Mouse (Mus musculus): ENCODE measurements around the gene Npas3. TPM values are rescaled to one million over a fixed set of nuclear protein-coding genes. Genes with fewer than 3 reads are reported as not detected.

The Npas3 gene
- total and polyA plus RNA-seq, 3 experiments: 0.02 to 0.64 (median 0.10) TPM

DNA sequence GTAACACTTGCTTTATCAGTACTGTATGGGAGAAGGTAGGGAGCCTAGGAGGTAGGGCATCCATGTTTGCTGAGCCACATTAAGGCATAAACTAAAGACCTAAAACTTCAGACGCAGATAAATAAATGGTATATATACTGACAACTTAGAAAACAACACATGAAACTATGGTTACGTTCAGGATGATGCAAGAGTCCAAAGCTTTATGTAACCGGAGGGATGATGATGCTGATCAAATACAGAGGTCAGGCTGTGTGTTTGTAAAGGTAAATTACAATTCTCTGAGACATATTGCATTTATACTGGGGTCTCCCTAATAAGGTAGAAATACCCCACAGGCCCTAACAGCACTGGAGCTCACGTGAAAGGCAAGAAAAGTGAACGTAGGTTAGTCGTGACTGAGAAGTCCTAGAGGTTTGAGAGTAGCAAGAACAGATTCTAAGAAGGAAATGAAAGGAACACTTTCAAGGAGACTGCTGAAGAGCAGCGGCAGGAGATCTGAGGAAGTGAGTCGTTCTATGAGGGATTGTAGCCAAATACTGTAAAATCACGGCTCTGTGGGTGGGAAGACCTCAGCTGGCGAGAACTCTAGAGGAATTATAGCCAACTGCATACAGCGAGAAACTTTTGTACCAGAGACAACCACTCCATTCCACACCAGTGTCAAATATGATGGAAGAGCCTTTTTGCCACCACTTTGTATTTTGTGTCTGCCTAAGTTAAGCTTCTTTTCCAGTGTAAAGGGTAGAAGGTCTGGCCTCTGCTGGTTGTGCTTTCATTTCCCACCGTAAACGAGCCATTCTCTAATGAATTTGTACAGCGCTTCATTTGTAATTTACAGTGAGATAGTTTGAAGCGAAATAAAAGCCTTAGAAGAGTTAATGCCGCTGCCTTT is 49.7 kb downstream of the Npas3 start:
- 62% methylated on average over 16 of the region's 16 CpGs for WGBS
- Histone ChIP-seq H3K27ac (no peak overlapping the region), H3K9ac (ENCODE audit: low read depth, low read length) (no peak overlapping the region), H3K27me3 (ENCODE audit: control insufficient read depth, insufficient read depth, low read length) (peaks cover 1% of the 10 kb centered on the region; the same call in 1 of the 2 replicates), H3K4me1 (ENCODE audit: control insufficient read depth, insufficient read depth, low read length) (no peaks in the 10 kb centered on the region; the same call in 1 of the 2 replicates), H3K4me3 (peak overlapping the region; percentile 20), H3K79me2 (replicated peaks; ENCODE audit: control insufficient read depth, insufficient read depth, low read length) (no peaks in the 10 kb centered on the region), H3K36me3 (ENCODE audit: control insufficient read depth, insufficient read depth, low read length) (no peaks in the 10 kb centered on the region)
- intact Hi-C loops (cut with DNase I): no loop called here
- DNase-seq: no peak
- TF ChIP-seq POLR2A (IDR thresholded peaks at IDR 0.05; ENCODE audit: insufficient read depth, low read depth, low read length): no peak
- no peak for TF ChIP-seq CTCF (IDR thresholded peaks at IDR 0.05)
- no peak for TF ChIP-seq EP300 (IDR thresholded peaks at IDR 0.05; ENCODE audit: insufficient read depth, low read depth, low read length)

DNA sequence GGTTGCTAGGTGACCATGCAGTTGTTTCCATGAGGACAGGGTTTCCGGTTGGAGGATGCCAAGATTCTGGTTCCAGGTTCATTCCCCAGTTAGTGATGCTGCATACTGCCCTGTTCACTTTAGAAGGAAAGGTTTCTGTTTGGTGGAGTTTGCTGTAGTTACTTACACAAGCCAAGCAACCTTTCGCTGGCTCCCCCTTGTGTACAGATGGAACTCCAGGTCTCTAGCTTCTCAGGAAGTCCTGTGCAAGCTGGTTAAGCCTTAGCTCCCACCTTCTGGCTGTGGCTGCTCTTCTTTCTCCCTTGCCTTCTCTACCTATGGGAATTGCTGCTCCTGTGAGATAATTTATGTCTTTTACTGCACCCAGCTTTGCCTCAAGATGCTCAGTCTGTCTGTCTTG is 52.5 kb downstream of the Npas3 start:
- Histone ChIP-seq H3K4me1 (ENCODE audit: control insufficient read depth, insufficient read depth, low read length) (no peaks in the 10 kb centered on the region), H3K9ac (ENCODE audit: low read depth, low read length) (no peak overlapping the region), H3K27ac (no peak overlapping the region), H3K27me3 (ENCODE audit: control insufficient read depth, insufficient read depth, low read length) (no peaks in the 10 kb centered on the region), H3K79me2 (replicated peaks; ENCODE audit: control insufficient read depth, insufficient read depth, low read length) (no peaks in the 10 kb centered on the region), H3K4me3 (no peak overlapping the region), H3K36me3 (ENCODE audit: control insufficient read depth, insufficient read depth, low read length) (no peaks in the 10 kb centered on the region)
- intact Hi-C loops (cut with DNase I): no loop called here
- no peak for DNase-seq
- whole genome bisulfite sequencing: 67% methylated on average over 2 of the region's 2 CpGs
- no peak for TF ChIP-seq POLR2A (IDR thresholded peaks at IDR 0.05; ENCODE audit: insufficient read depth, low read depth, low read length)
- TF ChIP-seq CTCF (IDR thresholded peaks at IDR 0.05): peak; percentile 53
- TF ChIP-seq EP300 (IDR thresholded peaks at IDR 0.05; ENCODE audit: insufficient read depth, low read depth, low read length): no peak

DNA sequence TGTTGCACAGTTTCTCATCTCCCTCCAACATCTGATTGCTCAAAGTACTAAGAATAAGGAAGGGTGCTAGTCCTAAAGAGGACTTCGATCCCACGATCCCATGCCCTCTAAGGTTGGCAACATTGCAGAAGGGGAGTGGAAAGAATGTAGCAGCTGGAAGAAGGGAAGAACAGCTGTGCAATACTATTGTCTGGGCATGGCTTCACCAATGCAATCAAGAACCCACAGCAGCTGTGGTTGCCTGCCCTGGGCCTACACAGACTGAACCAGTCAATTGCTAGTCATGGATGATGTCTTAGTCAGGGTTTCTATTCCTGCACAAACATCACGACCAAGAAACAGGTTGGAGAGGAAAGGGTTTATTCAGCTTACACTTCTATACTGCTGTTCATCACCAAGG is 53.7 kb downstream of the Npas3 start:
- Histone ChIP-seq H3K4me1 (ENCODE audit: control insufficient read depth, insufficient read depth, low read length) (no peaks in the 10 kb centered on the region), H3K79me2 (replicated peaks; ENCODE audit: control insufficient read depth, insufficient read depth, low read length) (no peaks in the 10 kb centered on the region), H3K36me3 (ENCODE audit: control insufficient read depth, insufficient read depth, low read length) (no peaks in the 10 kb centered on the region), H3K27ac (no peak overlapping the region), H3K4me3 (no peak overlapping the region), H3K27me3 (ENCODE audit: control insufficient read depth, insufficient read depth, low read length) (no peaks in the 10 kb centered on the region), H3K9ac (ENCODE audit: low read depth, low read length) (no peak overlapping the region)
- no peak for DNase-seq
- WGBS: 73% methylated on average over 3 of the region's 3 CpGs
- intact Hi-C loops (cut with DNase I): no loop called here
- TF ChIP-seq POLR2A (IDR thresholded peaks at IDR 0.05; ENCODE audit: insufficient read depth, low read depth, low read length) (no peak), EP300 (IDR thresholded peaks at IDR 0.05; ENCODE audit: insufficient read depth, low read depth, low read length) (no peak), CTCF (IDR thresholded peaks at IDR 0.05) (no peak)

DNA sequence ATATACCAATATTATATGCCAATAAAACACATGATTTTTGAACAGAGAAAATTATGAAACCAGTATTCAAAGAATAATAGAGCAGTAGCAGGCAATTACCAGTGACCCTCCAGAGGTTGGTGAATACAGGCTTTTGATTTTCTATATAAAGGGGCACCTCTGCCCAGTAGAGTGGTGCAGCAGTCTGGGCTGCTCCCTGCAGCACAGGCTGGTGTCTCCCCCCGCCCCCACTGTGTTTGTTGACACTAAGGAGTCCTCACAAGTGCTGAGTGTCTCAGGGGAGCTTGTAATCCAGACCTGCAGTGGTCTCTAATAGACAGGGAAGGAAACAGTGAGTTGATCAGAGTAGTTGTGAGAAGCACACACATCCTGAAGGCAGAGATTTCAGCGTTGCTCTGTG is 68.2 kb downstream of the Npas3 start:
- H3K36me3 ChIP-seq (ENCODE audit: control insufficient read depth, insufficient read depth, low read length): no peaks in the 10 kb centered on the region
- no peak overlapping the region for H3K27ac ChIP-seq
- intact Hi-C loops (cut with DNase I): no loop called here
- no peak overlapping the region for H3K4me3 ChIP-seq
- TF ChIP-seq EP300 (IDR thresholded peaks at IDR 0.05; ENCODE audit: insufficient read depth, low read depth, low read length) (no peak), POLR2A (IDR thresholded peaks at IDR 0.05; ENCODE audit: insufficient read depth, low read depth, low read length) (no peak), CTCF (IDR thresholded peaks at IDR 0.05) (no peak)
- H3K4me1 ChIP-seq (ENCODE audit: control insufficient read depth, insufficient read depth, low read length): no peaks in the 10 kb centered on the region
- H3K27me3 ChIP-seq (ENCODE audit: control insufficient read depth, insufficient read depth, low read length): no peaks in the 10 kb centered on the region
- H3K9ac ChIP-seq (ENCODE audit: low read depth, low read length): no peak overlapping the region
- H3K79me2 ChIP-seq (replicated peaks; ENCODE audit: control insufficient read depth, insufficient read depth, low read length): no peaks in the 10 kb centered on the region
- no peak for DNase-seq
- 32% methylated on average over 2 of the region's 2 CpGs for WGBS

DNA sequence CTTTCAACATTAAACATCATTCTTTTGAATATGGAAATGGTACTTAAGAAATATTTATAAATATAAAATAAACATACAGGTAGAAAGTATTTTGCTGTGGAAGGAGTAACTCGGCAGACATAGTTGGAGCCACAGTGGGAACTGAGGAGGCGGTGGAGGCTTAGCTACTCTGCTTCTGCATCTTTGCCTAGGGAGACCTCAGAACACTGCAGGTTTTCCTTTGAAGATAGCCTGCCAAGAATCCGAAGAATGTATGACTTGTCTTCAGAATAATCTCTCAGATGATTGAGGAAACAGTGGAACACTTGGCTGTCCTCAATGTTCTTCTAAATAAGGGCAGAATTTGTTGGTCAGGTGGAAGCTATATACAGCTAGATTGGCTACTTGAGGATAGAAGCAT is 69.3 kb downstream of the Npas3 start:
- no peaks in the 10 kb centered on the region for H3K36me3 ChIP-seq (ENCODE audit: control insufficient read depth, insufficient read depth, low read length)
- no peaks in the 10 kb centered on the region for H3K27me3 ChIP-seq (ENCODE audit: control insufficient read depth, insufficient read depth, low read length)
- no peak overlapping the region for H3K4me3 ChIP-seq
- no peaks in the 10 kb centered on the region for H3K4me1 ChIP-seq (ENCODE audit: control insufficient read depth, insufficient read depth, low read length)
- no peak overlapping the region for H3K9ac ChIP-seq (ENCODE audit: low read depth, low read length)
- DNase-seq: no peak
- 59% methylated on average over 3 of the region's 3 CpGs for WGBS
- TF ChIP-seq CTCF (IDR thresholded peaks at IDR 0.05) (no peak), EP300 (IDR thresholded peaks at IDR 0.05; ENCODE audit: insufficient read depth, low read depth, low read length) (no peak), POLR2A (IDR thresholded peaks at IDR 0.05; ENCODE audit: insufficient read depth, low read depth, low read length) (no peak)
- no peaks in the 10 kb centered on the region for H3K79me2 ChIP-seq (replicated peaks; ENCODE audit: control insufficient read depth, insufficient read depth, low read length)
- H3K27ac ChIP-seq: no peak overlapping the region
- intact Hi-C loops (cut with DNase I): no loop called here

DNA sequence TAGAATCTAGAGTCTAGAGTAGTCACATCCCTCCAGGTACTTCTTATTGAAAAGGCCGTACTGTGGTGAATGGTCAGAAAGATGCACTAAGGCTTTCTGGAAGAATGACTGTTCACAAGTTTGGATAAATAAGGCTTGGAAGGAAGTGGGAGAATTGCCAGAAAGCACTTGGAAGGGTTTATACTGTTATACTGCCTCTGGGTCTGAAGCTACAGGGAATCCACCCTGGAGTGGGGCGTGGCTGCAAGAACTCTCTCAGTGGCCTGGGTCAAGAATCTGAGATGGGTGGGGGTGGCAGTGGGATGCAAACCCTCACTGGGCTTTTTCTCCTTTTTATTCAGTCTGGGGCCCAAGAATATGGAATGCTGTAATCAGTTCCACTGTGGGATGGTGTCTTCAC is 72.0 kb downstream of the Npas3 start:
- Histone ChIP-seq H3K36me3 (ENCODE audit: control insufficient read depth, insufficient read depth, low read length) (no peaks in the 10 kb centered on the region), H3K4me1 (ENCODE audit: control insufficient read depth, insufficient read depth, low read length) (no peaks in the 10 kb centered on the region), H3K27ac (no peak overlapping the region), H3K79me2 (replicated peaks; ENCODE audit: control insufficient read depth, insufficient read depth, low read length) (no peaks in the 10 kb centered on the region), H3K9ac (ENCODE audit: low read depth, low read length) (no peak overlapping the region), H3K4me3 (no peak overlapping the region), H3K27me3 (ENCODE audit: control insufficient read depth, insufficient read depth, low read length) (no peaks in the 10 kb centered on the region)
- intact Hi-C loops (cut with DNase I): no loop called here
- 73% methylated on average over 2 of the region's 2 CpGs for WGBS
- no peak for TF ChIP-seq EP300 (IDR thresholded peaks at IDR 0.05; ENCODE audit: insufficient read depth, low read depth, low read length)
- TF ChIP-seq CTCF (IDR thresholded peaks at IDR 0.05): no peak
- TF ChIP-seq POLR2A (IDR thresholded peaks at IDR 0.05; ENCODE audit: insufficient read depth, low read depth, low read length): no peak
- no peak for DNase-seq

Measured in heart, adult 2 months (tissue).